Mouse (Mus musculus): ENCODE results near the gene Neurl4.

DNA sequence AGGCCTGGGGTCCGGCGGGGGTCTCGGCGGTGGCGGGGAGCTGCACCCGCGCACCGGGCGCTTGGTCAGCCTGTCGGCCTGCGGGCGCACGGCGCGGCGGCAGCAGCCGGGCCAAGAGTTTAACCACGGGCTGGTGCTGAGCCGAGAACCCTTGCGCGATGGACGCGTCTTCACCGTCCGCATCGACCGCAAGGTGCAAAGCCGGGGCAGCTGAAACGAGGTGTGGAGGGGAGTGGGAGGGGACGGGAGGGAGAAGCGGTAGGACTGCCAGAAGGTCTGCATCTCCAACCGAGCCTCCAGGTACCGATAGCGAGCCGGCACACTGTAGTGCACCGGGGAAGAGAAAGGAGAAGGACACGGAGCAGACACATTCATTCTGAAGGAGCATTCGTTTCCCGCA is 1.1 kb downstream of the Neurl4 start:
- TF ChIP-seq POLR2A (IDR thresholded peaks at IDR 0.05; ENCODE audit: insufficient read depth, low read length) (no peak), CTCF (IDR thresholded peaks at IDR 0.05; ENCODE audit: low read depth, low read length) (no peak)
